Mouse (Mus musculus) spleen, postnatal 36 days (tissue): ENCODE measurements at regions not wholly inside any gene's neighbourhood (a gene's known extent, or its start where the extent isn't known, plus 50 kb on each side); places are given as distances from the start of the nearest gene placed in this dataset.
A peak's percentile ranks its signal among the peaks of the same experiment; 100 is the strongest.

Experiments
- DNase-seq, 2 experiments: peaks; one replicate each; pipeline ENCODE4 v3.0.0; 2022; ENCODE audit warnings: low spot score in 2 of 2, mixed read lengths in 1 of 2

DNA sequence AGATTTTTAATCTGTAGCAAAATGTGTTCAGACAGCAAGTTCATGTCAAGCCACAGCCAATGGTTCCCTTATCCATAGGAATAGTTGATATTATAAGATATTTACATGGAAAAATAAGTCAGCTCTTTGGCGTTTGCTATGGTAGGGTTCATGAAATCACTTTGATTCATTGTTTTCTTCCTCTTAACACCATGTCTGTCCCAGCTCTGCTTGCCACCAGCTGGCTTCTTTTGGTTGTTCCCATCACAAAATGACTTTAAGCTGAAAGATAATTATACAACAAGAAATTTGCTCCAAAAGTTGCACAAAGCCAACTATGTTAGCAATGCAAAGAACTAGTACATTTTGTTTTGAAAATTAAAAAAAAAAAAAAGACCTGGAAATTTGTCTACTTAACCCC, 99.9 kb upstream of the Tcf21 start:
- no peak for DNase-seq

DNA sequence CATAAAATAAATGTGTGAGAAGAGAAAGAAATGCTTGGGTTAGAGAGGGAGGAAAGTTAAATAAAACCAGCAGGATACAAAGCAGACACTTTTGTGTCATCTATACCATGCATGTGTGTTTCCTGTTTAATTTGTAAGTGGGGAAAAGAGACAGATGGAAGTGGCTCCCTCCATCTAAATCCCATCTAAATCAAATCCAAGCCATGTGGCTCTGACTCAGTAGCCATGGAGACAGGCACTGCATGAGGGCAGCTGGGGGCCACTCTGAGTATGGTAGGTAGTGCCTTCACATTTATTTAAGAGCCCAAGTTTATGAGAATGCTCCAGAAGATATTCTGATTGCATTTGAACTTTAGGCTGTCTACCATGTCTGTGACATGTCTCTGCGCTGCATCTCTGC, 97.8 kb upstream of the Tcf21 start:
- DNase-seq, result no peak

DNA sequence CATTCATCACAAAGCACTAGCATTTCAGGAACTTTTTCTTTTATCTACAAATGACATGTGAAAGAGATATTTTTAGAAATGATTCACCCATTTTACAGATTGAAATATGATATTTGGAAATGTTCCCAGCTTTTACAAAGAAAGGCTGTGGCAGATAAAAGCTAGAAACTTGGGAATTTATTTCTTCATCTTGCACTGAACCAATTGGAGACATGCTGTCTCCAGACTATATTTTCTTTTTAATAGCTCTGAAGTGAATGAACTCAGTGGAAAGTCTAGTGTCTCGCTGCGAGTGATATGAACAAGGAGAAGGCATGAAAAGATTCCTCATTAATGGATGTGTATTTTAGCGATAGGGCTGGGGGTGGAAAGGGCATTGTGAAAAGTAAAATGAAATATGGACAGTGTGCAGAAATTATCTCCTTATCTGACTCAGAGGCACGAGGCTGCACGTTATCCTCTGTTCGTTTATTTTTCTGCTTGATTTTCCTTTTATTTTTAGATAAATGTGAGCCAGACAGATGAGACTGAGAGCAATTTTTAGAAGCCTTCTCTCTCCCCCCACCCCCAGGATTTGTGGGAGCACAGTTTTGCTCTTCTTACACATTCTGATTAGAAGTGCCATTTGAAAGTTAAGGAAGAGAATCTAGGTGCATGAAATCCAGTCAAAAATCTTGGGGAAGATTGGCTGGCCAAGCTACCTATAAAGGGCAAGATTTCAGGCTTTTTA, 96.0 kb upstream of the Tcf21 start:
- no peak for DNase-seq

DNA sequence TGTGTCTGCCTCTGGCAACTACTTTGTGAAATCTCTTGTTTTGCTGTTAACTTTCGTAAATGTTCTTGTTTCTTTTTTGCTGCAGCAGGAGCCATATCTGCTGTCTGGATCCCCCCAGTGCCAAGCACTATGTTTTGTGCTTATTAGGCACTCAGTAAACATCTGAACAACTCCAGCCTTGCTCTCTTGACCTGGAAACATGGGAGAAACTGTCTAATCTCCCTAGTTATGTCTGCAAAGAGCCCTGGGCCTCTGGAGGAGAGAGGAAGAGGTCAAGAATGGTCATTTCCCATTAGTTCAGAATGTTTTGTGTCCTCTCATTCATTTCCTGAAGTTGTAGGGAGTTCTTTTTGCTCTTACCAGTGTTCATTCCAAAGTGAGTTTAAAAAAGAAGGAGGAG, 93.1 kb upstream of the Tcf21 start:
- peak; percentile 1 to 7 for DNase-seq

DNA sequence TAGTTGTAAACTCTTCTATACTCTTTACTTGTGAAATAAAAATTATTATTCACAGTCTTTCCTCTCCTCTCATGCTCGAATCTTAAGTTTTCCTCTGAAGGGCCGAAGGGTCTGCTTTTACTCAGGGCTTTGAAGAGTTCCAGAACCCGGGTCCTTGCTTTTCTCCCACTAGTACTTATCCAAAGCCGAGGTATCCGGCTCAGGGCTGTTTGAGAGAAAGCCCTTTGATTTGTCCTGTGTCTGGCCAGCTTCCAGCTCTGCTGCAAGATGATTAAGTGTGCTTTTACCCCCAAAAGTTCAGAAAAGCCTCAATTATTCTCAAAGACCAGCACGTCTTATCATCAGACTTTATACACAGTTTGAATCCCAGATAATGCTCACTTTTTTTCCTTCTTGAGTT, 88.7 kb upstream of the Tcf21 start:
- no peak for DNase-seq

DNA sequence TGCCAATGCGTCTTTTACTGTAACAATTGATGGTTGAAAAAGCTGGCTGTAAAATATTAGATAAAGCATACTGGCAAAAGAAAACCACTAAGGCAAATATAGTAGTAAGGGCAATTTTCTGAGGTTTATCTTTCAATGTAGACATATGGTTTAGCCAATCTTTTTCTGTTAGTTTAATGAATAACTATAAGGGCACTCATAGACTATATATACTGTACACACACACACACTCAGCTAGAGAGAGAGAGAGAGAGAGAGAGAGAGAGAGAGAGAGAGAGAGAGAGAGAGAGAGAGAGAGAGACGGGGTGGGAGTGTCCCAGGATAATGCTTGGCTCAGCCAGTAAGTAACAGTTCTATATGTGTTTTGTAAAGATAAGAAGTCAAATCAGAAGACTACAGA, 85.3 kb upstream of the Tcf21 start:
- DNase-seq, result no peak

DNA sequence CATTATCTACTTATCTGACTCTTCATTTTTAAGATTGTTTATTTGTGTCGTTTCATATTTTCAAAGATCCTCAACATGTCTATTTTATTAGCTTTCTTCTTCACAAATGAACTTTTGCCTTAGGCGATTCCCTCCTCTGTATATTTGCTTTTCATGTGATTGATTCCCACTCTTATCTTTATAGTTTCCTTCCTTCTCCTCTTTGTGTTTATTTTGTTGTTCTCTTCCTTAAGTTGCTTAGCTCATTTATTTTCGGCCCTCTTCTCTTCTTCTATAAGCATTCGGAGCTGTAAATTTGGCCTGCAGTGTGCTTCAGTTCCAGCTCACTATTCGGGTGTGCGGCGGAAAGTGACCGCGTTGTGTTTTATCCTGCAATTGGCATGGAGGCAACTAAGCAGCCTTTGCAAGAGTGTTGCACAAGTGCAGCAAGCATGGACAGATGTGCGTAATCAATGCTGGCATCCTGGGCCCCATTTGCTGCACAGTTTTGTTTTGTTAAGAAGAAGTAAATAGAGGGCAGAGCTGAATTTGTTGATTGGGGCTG, 73.5 kb upstream of the Tcf21 start:
- no peak for DNase-seq

DNA sequence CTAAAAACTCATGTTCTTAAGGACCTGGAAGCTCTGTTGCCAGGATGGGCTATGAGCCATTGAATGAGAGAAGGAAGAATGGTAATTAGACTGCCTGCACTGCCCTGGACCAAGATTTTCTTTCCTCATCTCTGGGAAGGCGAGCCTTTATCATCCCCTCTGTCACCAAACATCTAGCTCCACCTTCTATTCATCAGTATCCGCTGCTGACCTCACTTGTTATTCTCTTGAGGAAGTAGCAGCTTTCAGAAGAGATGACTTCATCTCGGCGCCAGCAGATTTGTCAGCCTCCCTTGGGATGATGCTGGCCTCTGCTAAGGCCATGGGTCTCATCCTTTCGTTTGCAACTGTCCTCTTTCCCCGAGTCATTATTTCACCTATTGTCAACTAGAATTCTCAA, 67.5 kb upstream of the Tcf21 start:
- no peak for DNase-seq

DNA sequence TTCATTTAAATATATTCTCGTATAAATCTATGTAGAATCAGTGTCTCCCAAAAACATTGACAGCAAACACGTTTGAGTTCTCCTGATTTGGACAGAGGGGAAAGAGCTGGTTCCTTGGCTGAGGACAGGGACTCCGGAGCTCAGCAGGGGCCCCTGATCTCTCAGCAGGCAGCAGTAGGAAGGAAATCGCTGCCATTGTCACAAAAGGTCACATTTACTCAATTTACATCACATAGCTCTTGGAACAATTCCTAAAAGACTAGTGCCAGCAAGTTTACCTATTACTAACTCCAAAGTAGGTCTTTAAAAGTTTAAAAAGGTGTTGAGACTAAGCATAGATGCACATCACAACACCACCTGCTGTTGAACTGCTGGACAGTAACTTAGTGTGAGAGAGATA, 59.7 kb upstream of the Tcf21 start:
- DNase-seq, result no peak

DNA sequence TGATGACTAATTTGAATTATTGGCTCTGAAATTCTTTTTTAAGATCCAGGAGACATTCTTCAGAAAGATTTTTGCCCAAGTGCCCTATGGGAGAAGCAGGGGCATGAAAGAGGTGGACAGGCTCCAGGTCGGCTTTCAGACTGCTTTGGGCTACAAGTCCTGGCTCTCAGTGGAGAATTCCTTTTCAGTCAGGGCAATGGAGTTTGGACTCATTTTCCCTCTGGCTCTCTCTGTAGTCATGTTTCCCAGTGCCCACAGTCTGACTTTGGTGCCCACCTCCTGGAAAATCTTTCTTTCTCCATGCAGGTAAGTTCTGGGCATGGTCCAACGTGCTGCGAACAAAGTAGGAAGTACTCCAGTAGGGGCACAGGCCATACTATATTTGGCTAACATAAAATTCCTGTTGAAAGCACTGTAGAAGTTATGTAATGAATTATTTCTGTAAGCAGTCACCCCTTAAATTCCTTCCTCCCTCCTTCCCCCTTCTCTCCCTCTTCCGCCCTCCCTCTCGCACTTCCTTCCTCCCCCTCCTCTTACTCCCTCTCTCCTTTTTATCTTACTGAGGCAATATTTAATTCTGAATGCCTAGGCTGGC, 57.7 kb upstream of the Tcf21 start:
- DNase-seq, result no peak

DNA sequence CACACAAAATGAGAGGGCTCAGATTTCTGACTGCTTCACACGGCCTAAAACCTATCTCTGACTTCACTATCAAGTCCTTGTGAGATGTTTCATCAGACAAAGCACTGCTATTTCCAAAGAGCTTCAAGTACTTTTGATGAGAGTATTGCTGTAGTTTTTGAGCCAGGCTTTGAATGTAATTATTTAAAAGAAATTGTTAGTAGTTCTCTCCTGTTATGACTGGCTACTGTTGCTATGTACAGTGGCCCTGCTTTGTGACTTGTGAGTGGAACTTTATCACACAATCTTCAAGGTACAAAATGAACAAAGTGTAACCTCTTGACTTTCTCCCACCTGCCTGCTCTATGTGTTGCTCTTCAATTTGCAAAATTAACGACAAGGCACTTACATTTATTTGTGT, 57.1 kb upstream of the Tcf21 start:
- no peak for DNase-seq

DNA sequence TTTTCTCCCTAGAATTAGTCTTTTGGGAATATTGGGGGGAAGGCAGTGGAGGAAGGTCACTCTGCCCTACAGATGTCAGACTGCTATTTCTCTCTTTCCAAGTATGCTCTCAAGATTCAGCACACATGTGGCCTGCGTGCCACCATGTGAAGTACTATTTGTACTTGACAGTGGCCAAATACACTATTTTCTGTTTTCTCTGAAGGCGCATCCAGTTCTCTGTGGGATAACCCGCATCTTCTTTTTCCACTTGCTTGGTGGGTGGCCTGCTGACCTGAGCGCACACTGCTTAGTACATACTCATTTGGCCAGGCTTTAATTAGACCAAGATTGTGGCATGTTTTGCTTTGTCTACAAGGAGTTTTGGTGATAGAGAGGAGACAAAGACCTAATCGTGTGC, 55.7 kb upstream of the Tcf21 start:
- no peak for DNase-seq

DNA sequence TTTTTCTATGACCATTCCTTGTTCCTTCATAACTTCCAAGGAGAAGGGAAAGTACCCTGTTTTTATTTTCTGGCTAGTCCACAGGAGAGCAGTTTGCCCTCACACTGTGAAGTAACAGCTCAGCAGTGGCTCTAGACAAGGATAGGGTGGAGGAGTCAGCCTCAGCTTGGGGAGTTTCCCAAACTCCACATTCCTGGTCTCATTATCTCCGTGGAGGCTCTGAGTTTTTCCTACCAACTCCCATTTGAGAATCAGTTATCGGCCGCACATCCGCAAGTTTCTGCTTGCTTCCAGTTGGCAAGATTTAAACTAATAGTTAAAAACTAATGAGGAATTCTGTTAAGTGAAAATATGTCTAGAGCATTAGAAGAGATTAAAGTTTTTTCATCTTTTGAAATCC, 55.2 kb upstream of the Tcf21 start:
- peak in 1 of 2 experiments; percentile 3 for DNase-seq
